Mouse (Mus musculus): ENCODE measurements around the gene Adra2c.

- no peak for TF ChIP-seq POLR2A (IDR thresholded peaks at IDR 0.05; ENCODE audit: insufficient read depth, low read length)
- peak; percentile 28 for TF ChIP-seq CTCF (IDR thresholded peaks at IDR 0.05; ENCODE audit: low read depth, low read length)
- no peak for TF ChIP-seq EP300 (IDR thresholded peaks at IDR 0.05; ENCODE audit: insufficient read depth, low read depth, low read length)
Measured at GRCm38 (mm10) chr5:35278741-35279695, 899 bp downstream of the Adra2c start.
